Mouse (Mus musculus) gastrocnemius, postnatal 10 days (tissue): Measurements from ENCODE around the gene Mgat4a. TPM values are rescaled to one million over a fixed set of nuclear protein-coding genes. Genes with fewer than 3 reads are reported as not detected.
A peak's percentile ranks its signal among the peaks of the same experiment; 100 is the strongest.
"Not testable (repeated sequence)": the region's sequence is repeated elsewhere in the genome, so short reads cannot be mapped to it uniquely, and the experiment has no call there.

Experiments used
- DNase-seq: peaks from one replicate; pipeline ENCODE4 v3.0.0; 2021; ENCODE audit warnings: mixed read lengths
- total RNA-seq, 2 experiments: library from RNA; stranded (reverse); gene quantifications; 2 replicates each; pipeline ENCODE4 v1.2.3; 2021

Gene Mgat4a
- total RNA-seq, 2 experiments from 2014 or later = 7.5 to 9.5 TPM

- no peak for DNase-seq
Observed at GRCm38 (mm10) chr1:37532533-37532840, 8.3 kb downstream of the Mgat4a start.

- DNase-seq = no peak
Observed at GRCm38 (mm10) chr1:37531654-37532532, 8.9 kb downstream of the Mgat4a start.

GRCm38 (mm10) chr1:37530061-37530460 is 10.8 kb downstream of the Mgat4a start:
- DNase-seq = no peak

- no peak for DNase-seq
Observed at GRCm38 (mm10) chr1:37526257-37526656, 14.6 kb downstream of the Mgat4a start.

GRCm38 (mm10) chr1:37524669-37525068 is 16.1 kb downstream of the Mgat4a start:
- no peak for DNase-seq

- not testable (repeated sequence) for DNase-seq
Observed at GRCm38 (mm10) chr1:37524122-37524521, 16.7 kb downstream of the Mgat4a start.

GRCm38 (mm10) chr1:37523548-37523947 is 17.3 kb downstream of the Mgat4a start:
- not testable (repeated sequence) for DNase-seq

GRCm38 (mm10) chr1:37522101-37522500 is 18.7 kb downstream of the Mgat4a start:
- DNase-seq = no peak

GRCm38 (mm10) chr1:37518791-37519190 is 22.0 kb downstream of the Mgat4a start:
- DNase-seq = no peak

GRCm38 (mm10) chr1:37518124-37518720 is 22.6 kb downstream of the Mgat4a start:
- no peak for DNase-seq

- peak; percentile 13 for DNase-seq
Observed at GRCm38 (mm10) chr1:37512961-37513431, 27.8 kb downstream of the Mgat4a start.

- peak; percentile 44 for DNase-seq
Observed at GRCm38 (mm10) chr1:37512109-37512640, 28.6 kb downstream of the Mgat4a start.

- DNase-seq = no peak
Observed at GRCm38 (mm10) chr1:37510193-37510592, 30.6 kb downstream of the Mgat4a start.

GRCm38 (mm10) chr1:37509437-37509836 is 31.4 kb downstream of the Mgat4a start:
- DNase-seq = no peak

GRCm38 (mm10) chr1:37505348-37505730 is 35.5 kb downstream of the Mgat4a start:
- DNase-seq = no peak

GRCm38 (mm10) chr1:37504716-37505347 is 36.0 kb downstream of the Mgat4a start:
- DNase-seq = no peak

- no peak for DNase-seq
Observed at GRCm38 (mm10) chr1:37503656-37504055, 37.2 kb downstream of the Mgat4a start.

GRCm38 (mm10) chr1:37502354-37502753 is 38.5 kb downstream of the Mgat4a start:
- no peak for DNase-seq

GRCm38 (mm10) chr1:37500723-37501122 is 40.1 kb downstream of the Mgat4a start:
- DNase-seq = no peak

- DNase-seq = not testable (repeated sequence)
Observed at GRCm38 (mm10) chr1:37499395-37499794, 41.4 kb downstream of the Mgat4a start.

- no peak for DNase-seq
Observed at GRCm38 (mm10) chr1:37498911-37499310, 41.9 kb downstream of the Mgat4a start.

- no peak for DNase-seq
Observed at GRCm38 (mm10) chr1:37496591-37497280, 44.1 kb downstream of the Mgat4a start.
